Mouse (Mus musculus) erythroblast, adult 5-6 weeks (primary cell): ENCODE data around the gene D3Ertd254e. TPM values are rescaled to one million over a fixed set of nuclear protein-coding genes. Genes with fewer than 3 reads are reported as not detected.
"Not testable (repeated sequence)": the region's sequence is repeated elsewhere in the genome, so short reads cannot be mapped to it uniquely, and the experiment has no call there.

ENCODE experiments used
- ATAC-seq: replicated peaks from 2 replicates; pipeline ENCODE4 v1.8.0; 2016; ENCODE audit warnings: moderate number of reproducible peaks, mild to moderate bottlenecking, moderate TSS enrichment, inconsistent platforms; ENCODE audit not compliant: poor library complexity, low FRiP score, severe bottlenecking
- total RNA-seq, 2 experiments: library from RNA; stranded (forward) in 1 of 2; stranded (reverse) in 1 of 2; fragments of 150-400 nt in 1 of 2; fragments of 200-764, 138-1000 nt in 1 of 2; gene quantifications; 2 replicates each; pipeline versions ENCODE4 v1.2.3 to v1.2.4; 2015 to 2017; ENCODE audit warnings: low replicate concordance in 2 of 2

The D3Ertd254e gene
- total RNA-seq (2015; ENCODE audit: low replicate concordance) (under 0.01 and 1.0 TPM in 2 replicates), total RNA-seq (2017; ENCODE audit: low replicate concordance) (0.28 and 1.1 TPM in 2 replicates)

- ATAC-seq = peak; percentile 97
Observed at GRCm38 (mm10) chr3:36150934-36151686, at the start of gene D3Ertd254e. D3Ertd254e (plus strand) TSS chr3:36151017.

- ATAC-seq = no peak
Observed at GRCm38 (mm10) chr3:36116076-36116475, 34.7 kb upstream of the D3Ertd254e start.

- no peak for ATAC-seq
Observed at GRCm38 (mm10) chr3:36119684-36120548, 30.9 kb upstream of the D3Ertd254e start.

GRCm38 (mm10) chr3:36126176-36126575, 24.6 kb upstream of the D3Ertd254e start:
- ATAC-seq = not testable (repeated sequence)

- ATAC-seq = no peak
Observed at GRCm38 (mm10) chr3:36136152-36136551, 14.7 kb upstream of the D3Ertd254e start.

GRCm38 (mm10) chr3:36137560-36137959, 13.3 kb upstream of the D3Ertd254e start:
- no peak for ATAC-seq

GRCm38 (mm10) chr3:36138171-36138660, 12.6 kb upstream of the D3Ertd254e start:
- no peak for ATAC-seq

GRCm38 (mm10) chr3:36138996-36139395, 11.8 kb upstream of the D3Ertd254e start:
- ATAC-seq = no peak

GRCm38 (mm10) chr3:36150537-36150933, 282 bp upstream of the D3Ertd254e start:
- no peak for ATAC-seq

- no peak for ATAC-seq
Observed at GRCm38 (mm10) chr3:36155268-36155667, 4.5 kb downstream of the D3Ertd254e start.

- no peak for ATAC-seq
Observed at GRCm38 (mm10) chr3:36170670-36171210, 19.9 kb downstream of the D3Ertd254e start.

- ATAC-seq = no peak
Observed at GRCm38 (mm10) chr3:36171348-36171747, 20.5 kb downstream of the D3Ertd254e start.

- no peak for ATAC-seq
Observed at GRCm38 (mm10) chr3:36173761-36174160, 22.9 kb downstream of the D3Ertd254e start.

- no peak for ATAC-seq
Observed at GRCm38 (mm10) chr3:36181519-36181918, 30.7 kb downstream of the D3Ertd254e start.

GRCm38 (mm10) chr3:36186510-36186909, 35.7 kb downstream of the D3Ertd254e start:
- ATAC-seq = no peak

- no peak for ATAC-seq
Observed at GRCm38 (mm10) chr3:36189243-36189642, 38.4 kb downstream of the D3Ertd254e start.

GRCm38 (mm10) chr3:36201098-36201497, 50.3 kb downstream of the D3Ertd254e start:
- ATAC-seq = no peak

- no peak for ATAC-seq
Observed at GRCm38 (mm10) chr3:36202932-36203331, 52.1 kb downstream of the D3Ertd254e start.

GRCm38 (mm10) chr3:36207520-36208264, 56.9 kb downstream of the D3Ertd254e start:
- no peak for ATAC-seq
